Mouse (Mus musculus) heart, postnatal 0 days (tissue): ENCODE measurements at regions not wholly inside any gene's neighbourhood (a gene's known extent, or its start where the extent isn't known, plus 50 kb on each side); places are given as distances from the start of the nearest gene placed in this dataset.

Experiments used
- CTCF ChIP-seq: IDR thresholded peaks from 2 replicates; pipeline ENCODE4 v1.5.1; 2016; ENCODE audit warnings: antibody characterized with exemption, control low read depth, low read depth
- EP300 ChIP-seq: IDR thresholded peaks from 2 replicates; pipeline ENCODE4 v1.6.1; 2016; ENCODE audit warnings: antibody characterized with exemption, low read depth

DNA sequence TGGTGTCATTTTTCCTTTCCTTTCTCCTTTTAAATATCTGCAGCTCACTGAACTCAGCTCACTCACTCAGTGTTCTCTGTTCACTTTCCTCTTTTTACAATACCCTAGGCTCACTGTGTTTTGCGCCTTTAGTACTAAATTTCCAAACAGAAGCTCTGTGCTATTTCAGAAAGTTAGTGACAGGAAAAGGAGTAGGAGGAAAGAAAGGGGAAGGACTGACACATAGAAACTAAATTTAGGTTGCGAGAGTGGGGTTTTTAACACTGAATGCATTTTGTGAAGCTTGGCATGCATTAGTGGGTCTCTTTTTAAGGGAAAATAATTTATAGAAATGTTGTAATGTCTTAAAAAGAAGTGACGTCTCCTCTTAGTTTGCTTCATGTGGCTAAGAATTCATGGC lies 84.8 kb upstream of the Abi3bp start:
- TF ChIP-seq CTCF: no peak
- TF ChIP-seq EP300: no peak
